Mouse (Mus musculus) CH12.LX (cell line): ENCODE results near the gene Hbb-bh1. TPM values are rescaled to one million over a fixed set of nuclear protein-coding genes. Genes with fewer than 3 reads are reported as not detected.

ENCODE experiments used
- DNase-seq: peaks from one replicate; pipeline ENCODE4 v3.0.0-alpha.2; 2013; ENCODE audit errors: extremely low read depth
- H3K27ac ChIP-seq: 2 replicates; pipeline ENCODE4 v1.5.1; 2012; ENCODE audit warnings: low read depth, mild to moderate bottlenecking, control low read depth, moderate library complexity; ENCODE audit not compliant: insufficient read depth
- H3K27me3 ChIP-seq: replicated peaks from 2 replicates; pipeline ENCODE3; 2012; ENCODE audit warnings: inconsistent platforms
- H3K36me3 ChIP-seq, 2 experiments: replicated peaks in 1 of 2; 2 replicates each; pipeline versions ENCODE3 to v1.6.1; 2012; ENCODE audit warnings: inconsistent platforms in 1 of 2, low read length in 1 of 2, mild to moderate bottlenecking in 1 of 2, mixed read lengths in 1 of 2, moderate library complexity in 1 of 2; ENCODE audit not compliant: control insufficient read depth in 1 of 2, insufficient read depth in 1 of 2
- H3K4me1 ChIP-seq, 2 experiments: 2 replicates each; pipeline ENCODE4 v1.6.1; 2012; ENCODE audit warnings: inconsistent platforms in 1 of 2, moderate library complexity in 1 of 2; ENCODE audit not compliant: insufficient read depth in 2 of 2, control insufficient read depth in 1 of 2
- H3K4me2 ChIP-seq: 2 replicates; pipeline ENCODE4 v1.6.1; 2012; ENCODE audit warnings: low read depth, mild to moderate bottlenecking, control low read depth; ENCODE audit not compliant: poor library complexity, insufficient read depth, severe bottlenecking
- H3K4me3 ChIP-seq, 3 experiments: fragments of 150-350 bp in 1 of 3; sonication (generic) in 1 of 3; replicated peaks in 1 of 3; 2 replicates each; pipeline versions ENCODE3 to v1.5.1; 2011 to 2012; ENCODE audit warnings: low read depth in 2 of 3, low read length in 2 of 3, mild to moderate bottlenecking in 2 of 3, moderate library complexity in 2 of 3, control low read depth in 1 of 3, improper control_type of control experiment in 1 of 3, inconsistent platforms in 1 of 3, mixed read lengths in 1 of 3; ENCODE audit not compliant: poor library complexity in 1 of 3
- H3K79me2 ChIP-seq: replicated peaks from 2 replicates; pipeline ENCODE4 v1.6.1; 2012; ENCODE audit warnings: mild to moderate bottlenecking, moderate library complexity; ENCODE audit not compliant: control insufficient read depth, poor library complexity, insufficient read depth, severe bottlenecking; ENCODE audit errors: extremely low read depth
- H3K9ac ChIP-seq: 2 replicates; pipeline ENCODE4 v1.6.1; 2012; ENCODE audit warnings: low read depth, mild to moderate bottlenecking, control low read depth, moderate library complexity; ENCODE audit not compliant: insufficient read depth
- H3K9me3 ChIP-seq: replicated peaks from 2 replicates; pipeline ENCODE3; 2012; ENCODE audit warnings: low read length, inconsistent platforms, mixed read lengths
- BHLHE40 ChIP-seq: IDR thresholded peaks from 2 replicates; pipeline ENCODE4 v1.6.1; 2011; ENCODE audit warnings: mild to moderate bottlenecking, low read depth, low read length, improper control_type of control experiment
- CHD1 ChIP-seq: IDR thresholded peaks from 2 replicates; pipeline ENCODE4 v1.6.1; 2012; ENCODE audit warnings: low read depth, low read length, improper control_type of control experiment, inconsistent platforms
- CHD2 ChIP-seq: IDR thresholded peaks from 2 replicates; pipeline ENCODE4 v1.6.1; 2011; ENCODE audit warnings: low read length, improper control_type of control experiment
- CTCF ChIP-seq, 2 experiments: IDR thresholded peaks in 1 of 2; conservative IDR thresholded peaks in 1 of 2; 2 replicates each; pipeline ENCODE4 v1.5.1; 2011 to 2012; ENCODE audit warnings: low read depth in 2 of 2, low read length in 2 of 2, improper control_type of control experiment in 1 of 2, inconsistent platforms in 1 of 2, mild to moderate bottlenecking in 1 of 2, moderate library complexity in 1 of 2
- E2F4 ChIP-seq: IDR thresholded peaks from 2 replicates; pipeline ENCODE4 v1.6.1; 2011; ENCODE audit warnings: low read depth, low read length, improper control_type of control experiment; ENCODE audit not compliant: insufficient replicate concordance
- ELF1 ChIP-seq: IDR thresholded peaks from 2 replicates; pipeline ENCODE4 v1.6.1; 2014; ENCODE audit warnings: low read depth, mild to moderate bottlenecking, inconsistent platforms, low read length, improper control_type of control experiment
- EP300 ChIP-seq: IDR thresholded peaks from 2 replicates; pipeline ENCODE4 v1.6.1; 2011; ENCODE audit warnings: low read length, improper control_type of control experiment
- ETS1 ChIP-seq: conservative IDR thresholded peaks from 2 replicates; pipeline ENCODE4 v1.6.1; 2012; ENCODE audit warnings: low read depth, mild to moderate bottlenecking, inconsistent platforms, low read length, improper control_type of control experiment, moderate library complexity
- GABPA ChIP-seq: IDR thresholded peaks from 2 replicates; pipeline ENCODE4 v1.6.1; 2012; ENCODE audit warnings: low read depth, low read length, improper control_type of control experiment, inconsistent platforms; ENCODE audit not compliant: insufficient replicate concordance
- HCFC1 ChIP-seq: IDR thresholded peaks from 2 replicates; pipeline ENCODE4 v1.6.1; 2012; ENCODE audit warnings: low read depth, mild to moderate bottlenecking, inconsistent platforms, low read length, improper control_type of control experiment
- IRF4 ChIP-seq: IDR thresholded peaks from 2 replicates; pipeline ENCODE4 v1.6.1; 2014; ENCODE audit warnings: low read depth, mild to moderate bottlenecking, inconsistent platforms, low read length, improper control_type of control experiment
- JUN ChIP-seq: IDR thresholded peaks from 2 replicates; pipeline ENCODE4 v1.6.1; 2011; ENCODE audit warnings: low read depth, mild to moderate bottlenecking, low read length, improper control_type of control experiment, moderate library complexity; ENCODE audit not compliant: insufficient read depth
- JUND ChIP-seq: conservative IDR thresholded peaks from 2 replicates; pipeline ENCODE4 v1.6.1; 2011; ENCODE audit warnings: low read depth, low read length, improper control_type of control experiment
- KAT2A ChIP-seq: IDR thresholded peaks from 2 replicates; pipeline ENCODE4 v1.6.1; 2012; ENCODE audit warnings: low read length, improper control_type of control experiment, inconsistent platforms; ENCODE audit not compliant: insufficient replicate concordance
- MAFK ChIP-seq: IDR thresholded peaks from 2 replicates; pipeline ENCODE4 v1.6.1; 2011; ENCODE audit warnings: low read length, improper control_type of control experiment; ENCODE audit not compliant: insufficient replicate concordance
- MAX ChIP-seq: IDR thresholded peaks from 2 replicates; pipeline ENCODE4 v1.6.1; 2011; ENCODE audit warnings: low read length, improper control_type of control experiment
- MAZ ChIP-seq: IDR thresholded peaks from 2 replicates; pipeline ENCODE4 v1.6.1; 2012; ENCODE audit warnings: low read depth, mild to moderate bottlenecking, inconsistent platforms, low read length, improper control_type of control experiment, moderate library complexity
- MEF2A ChIP-seq: IDR thresholded peaks from 2 replicates; pipeline ENCODE4 v1.6.1; 2014; ENCODE audit warnings: low read depth, mild to moderate bottlenecking, inconsistent platforms, low read length, improper control_type of control experiment, borderline replicate concordance
- MXI1 ChIP-seq: IDR thresholded peaks from 2 replicates; pipeline ENCODE4 v1.6.1; 2011; ENCODE audit warnings: mild to moderate bottlenecking, low read depth, low read length, improper control_type of control experiment
- MYC ChIP-seq: IDR thresholded peaks from 2 replicates; pipeline ENCODE4 v1.6.1; 2011; ENCODE audit warnings: low read depth, mild to moderate bottlenecking, improper control_type of control experiment, low read length
- NELFE ChIP-seq: IDR thresholded peaks from 2 replicates; pipeline ENCODE4 v1.6.1; 2011; ENCODE audit warnings: low read depth, low read length, improper control_type of control experiment
- NRF1 ChIP-seq: IDR thresholded peaks from 2 replicates; pipeline ENCODE4 v1.6.1; 2014; ENCODE audit warnings: low read depth, mild to moderate bottlenecking, inconsistent platforms, low read length, improper control_type of control experiment, moderate library complexity
- PAX5 ChIP-seq: IDR thresholded peaks from 2 replicates; pipeline ENCODE4 v1.6.1; 2012; ENCODE audit warnings: low read length, inconsistent platforms, mixed read lengths
- POLR2A ChIP-seq: IDR thresholded peaks from 2 replicates; pipeline ENCODE4 v1.6.1; 2011; ENCODE audit warnings: low read depth, mild to moderate bottlenecking, improper control_type of control experiment, low read length
- POLR2AphosphoS2 ChIP-seq: IDR thresholded peaks from 2 replicates; pipeline ENCODE4 v1.6.1; 2011; ENCODE audit warnings: low read depth, low read length, improper control_type of control experiment
- RAD21 ChIP-seq: IDR thresholded peaks from 2 replicates; pipeline ENCODE4 v1.6.1; 2011; ENCODE audit warnings: low read depth, mild to moderate bottlenecking, low read length, improper control_type of control experiment, moderate library complexity
- RCOR1 ChIP-seq: conservative IDR thresholded peaks from 2 replicates; pipeline ENCODE4 v1.6.1; 2012; ENCODE audit warnings: low read depth, mild to moderate bottlenecking, inconsistent platforms, low read length, improper control_type of control experiment
- SIN3A ChIP-seq: IDR thresholded peaks from 2 replicates; pipeline ENCODE4 v1.6.1; 2012; ENCODE audit warnings: low read length, improper control_type of control experiment, inconsistent platforms
- SMC3 ChIP-seq: IDR thresholded peaks from 2 replicates; pipeline ENCODE4 v1.6.1; 2011; ENCODE audit warnings: low read depth, low read length, improper control_type of control experiment
- TBP ChIP-seq: conservative IDR thresholded peaks from 2 replicates; pipeline ENCODE4 v1.6.1; 2011; ENCODE audit warnings: low read depth, low read length, improper control_type of control experiment
- TCF12 ChIP-seq: IDR thresholded peaks from 2 replicates; pipeline ENCODE4 v1.6.1; 2014; ENCODE audit warnings: low read depth, mild to moderate bottlenecking, inconsistent platforms, low read length, improper control_type of control experiment
- UBTF ChIP-seq: IDR thresholded peaks from 2 replicates; pipeline ENCODE4 v1.6.1; 2012; ENCODE audit warnings: low read depth, mild to moderate bottlenecking, inconsistent platforms, low read length, improper control_type of control experiment, moderate library complexity
- USF1 ChIP-seq: IDR thresholded peaks from 2 replicates; pipeline ENCODE4 v1.6.1; 2014; ENCODE audit warnings: low read depth, mild to moderate bottlenecking, inconsistent platforms, low read length, improper control_type of control experiment
- USF2 ChIP-seq: conservative IDR thresholded peaks from 2 replicates; pipeline ENCODE4 v1.6.1; 2011; ENCODE audit warnings: low read depth, low read length, improper control_type of control experiment
- ZC3H11A ChIP-seq: IDR thresholded peaks from 2 replicates; pipeline ENCODE4 v1.6.1; 2012; ENCODE audit warnings: low read depth, mild to moderate bottlenecking, inconsistent platforms, low read length, improper control_type of control experiment
- ZKSCAN1 ChIP-seq: IDR thresholded peaks from 2 replicates; pipeline ENCODE4 v1.6.1; 2012; ENCODE audit warnings: low read depth, inconsistent platforms, low read length, improper control_type of control experiment, borderline replicate concordance
- ZMIZ1 ChIP-seq: IDR thresholded peaks from 2 replicates; pipeline ENCODE4 v1.6.1; 2012; ENCODE audit warnings: low read depth, mild to moderate bottlenecking, inconsistent platforms, low read length, improper control_type of control experiment
- ZNF384 ChIP-seq: IDR thresholded peaks from 2 replicates; pipeline ENCODE4 v1.6.1; 2012; ENCODE audit warnings: low read depth, low read length, improper control_type of control experiment, inconsistent platforms
- dilution Hi-C: fragments of 300-500 bp; cut with MboI; formaldehyde crosslinking; loops from 2 replicates; pipeline ENCODE4 v1.14.3; 2020; ENCODE audit warnings: low sequenced_read_pairs; ENCODE audit not compliant: extremely low pct_unique_long_range_greater_than_20kb, extremely low pct_ligation_motif_present
- in situ Hi-C: fragments of 300-500 bp; cut with MboI; formaldehyde crosslinking; loops from 3 replicates; pipeline ENCODE4 v1.14.3; 2019; ENCODE audit warnings: low sequenced_read_pairs, low pct_ligation_motif_present, low pct_unique_long_range_greater_than_20kb, mixed read lengths
- polyA plus RNA-seq: library from polyadenylated mRNA; unstranded; fragments of >175 nt; gene quantifications from 2 replicates; pipeline ENCODE4 v1.2.1, GENCODE M21; 2012; ENCODE audit warnings: low read depth; ENCODE audit not compliant: insufficient read length
- total RNA-seq, 2 experiments: library from RNA; depleted of rRNA; stranded (reverse); fragments of 300-350 nt in 1 of 2; fragments of >200 nt in 1 of 2; gene quantifications; 2 replicates each; pipeline ENCODE4 v1.2.3; 2012 to 2014

Hbb-bh1 gene
- total and polyA plus RNA-seq, 3 experiments, result 0.95 TPM; not detected in 2

DNA sequence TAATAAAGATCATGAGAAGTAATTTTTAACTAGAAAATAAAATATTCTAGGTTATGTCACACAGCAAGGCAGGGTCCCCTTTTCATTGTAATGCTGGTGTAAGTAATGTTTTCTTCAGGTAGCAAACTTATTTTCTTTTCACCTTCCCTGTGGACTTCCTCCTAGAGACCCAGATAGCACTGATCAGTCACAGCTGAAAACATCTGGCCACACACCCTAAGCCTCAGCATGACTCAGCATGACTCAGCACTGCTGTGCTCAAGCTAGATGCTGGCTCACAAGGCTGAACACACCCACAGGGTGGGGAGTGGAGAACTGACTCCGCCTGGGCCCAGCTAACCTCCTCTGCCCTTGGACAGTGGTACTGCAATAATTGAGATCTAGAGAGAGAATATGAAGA is 17.9 kb upstream of the Hbb-bh1 start:
- Histone ChIP-seq H3K27ac (no peak overlapping the region), H3K27me3 (no peaks in the 10 kb centered on the region), H3K9me3 (no peaks in the 10 kb centered on the region), H3K9ac (no peak overlapping the region), H3K4me1 (peaks cover 8 to 33% of the 10 kb centered on the region in 2 experiments; a peak in 3 of 4 replicates), H3K4me3 (no peak overlapping the region), H3K4me2 (no peak overlapping the region; the same call in 1 of the 2 replicates), H3K36me3 (no peaks in the 10 kb centered on the region), H3K79me2 (no peaks in the 10 kb centered on the region)
- dilution Hi-C loops, result no loop called here
- peak; percentile 99 for DNase-seq
- in situ Hi-C loops, result no loop called here
- TF ChIP-seq E2F4 (0 out of 2 replicates have a peak, but pooled peaks have one; percentile 46), JUN (peak; percentile 60), TCF12 (peak; percentile 71), IRF4 (no peak; the same call in 1 of the 2 replicates), RAD21 (no peak), BHLHE40 (0 out of 2 replicates have a peak, but pooled peaks have one; percentile 17), CTCF (conservative IDR thresholded peaks at IDR 0.05 in 1 of 2, IDR thresholded peaks at IDR 0.05 in 1 of 2; ENCODE audit: low read depth in 2 of 2, low read length in 2 of 2) (no peak), EP300 (peak; percentile 72), POLR2AphosphoS2 (no peak), CHD1 (no peak), NELFE (no peak), GABPA (peak; percentile 71), POLR2A (no peak), ZKSCAN1 (no peak), TBP (no peak), NRF1 (peak; percentile 42; the same call in 1 of the 2 replicates), CHD2 (no peak), ZMIZ1 (no peak), ETS1 (peak; percentile 92), MYC (peak; percentile 37; the same call in 1 of the 2 replicates), SMC3 (no peak), KAT2A (no peak), MAFK (peak; percentile 100), RCOR1 (no peak), PAX5 (no peak), MEF2A (peak; percentile 40; the same call in 1 of the 2 replicates), MAZ (0 out of 2 replicates have a peak, but pooled peaks have one; percentile 57), USF1 (no peak), HCFC1 (no peak), MXI1 (peak; percentile 82), ZC3H11A (no peak), JUND (peak; percentile 76), ELF1 (0 out of 2 replicates have a peak, but pooled peaks have one; percentile 23), SIN3A (peak; percentile 94), ZNF384 (no peak), USF2 (no peak), UBTF (no peak), MAX (peak; percentile 75; the same call in 1 of the 2 replicates)
